Mouse (Mus musculus): ENCODE results near the gene Insl6.

Insl6 gene

DNA sequence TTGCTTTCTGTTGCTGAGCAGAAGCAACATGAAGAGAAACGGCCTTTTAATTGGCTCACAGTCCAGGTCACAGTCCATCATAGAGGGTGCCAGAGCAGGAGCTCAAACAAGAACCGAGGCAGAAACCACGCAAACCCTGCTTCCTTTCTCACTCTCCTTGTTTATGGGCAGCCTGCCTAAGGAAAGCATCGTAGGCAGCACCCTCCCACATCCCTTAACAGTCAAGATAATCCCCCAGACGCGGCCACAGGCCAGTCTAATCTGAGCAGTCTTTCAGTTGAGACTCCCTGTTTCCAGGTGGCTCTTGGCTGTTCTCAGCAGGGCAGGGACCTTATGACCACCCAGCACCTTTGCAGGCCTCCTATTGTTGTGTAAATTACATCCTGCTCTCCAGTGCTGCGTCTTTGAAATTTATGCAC, 39.7 kb downstream of the Insl6 start:
- no peak for DNase-seq

DNA sequence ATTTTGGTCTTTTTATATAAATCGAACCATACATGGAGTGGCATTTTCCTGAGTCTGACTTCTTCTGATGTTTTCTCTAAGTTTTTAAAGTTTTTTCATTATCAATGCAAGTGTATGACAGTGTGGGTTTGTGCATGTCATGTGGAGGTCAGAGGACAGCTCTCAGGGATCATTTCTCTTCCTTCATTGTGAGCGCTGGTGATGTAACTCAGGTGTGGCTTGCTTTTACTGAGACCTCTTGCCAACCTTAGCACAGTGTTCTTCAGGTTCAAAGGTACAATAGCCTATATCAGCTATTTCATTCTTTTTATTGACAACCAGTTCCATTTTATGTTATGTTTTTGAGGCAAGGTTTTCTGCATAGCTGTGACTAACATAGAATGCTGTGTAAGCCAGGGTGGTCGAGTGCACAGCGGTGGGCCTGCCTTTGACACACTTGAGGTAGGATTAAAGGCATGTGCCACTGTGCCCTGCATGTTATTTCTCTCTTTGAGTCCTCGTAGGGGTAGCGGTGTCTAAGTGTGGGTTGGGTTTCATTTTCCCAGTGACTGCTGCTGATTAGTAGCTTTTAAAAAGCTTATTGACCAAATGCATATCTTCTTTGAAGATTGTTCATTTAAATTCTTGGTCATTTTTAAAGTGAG, 46.1 kb downstream of the Insl6 start:
- no peak for DNase-seq

DNA sequence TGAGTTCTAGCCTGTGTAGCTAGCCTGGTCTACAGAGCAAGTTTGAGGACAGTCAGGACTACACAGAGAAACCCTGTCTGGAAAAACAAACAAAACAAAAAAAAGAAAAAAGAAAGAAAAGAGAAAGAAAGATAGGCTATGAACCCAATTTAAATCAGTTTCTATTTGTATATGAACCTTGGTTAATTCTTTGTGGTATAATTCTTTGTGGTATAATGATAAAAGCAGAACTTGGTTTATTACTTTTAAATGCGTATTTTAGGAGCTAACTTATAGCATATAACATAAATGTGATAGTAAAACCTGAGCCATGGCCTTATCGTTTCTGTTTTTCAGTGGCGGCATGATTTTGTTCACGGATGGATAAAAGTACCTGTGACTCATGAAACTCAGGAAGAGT, 48.7 kb downstream of the Insl6 start:
- DNase-seq: no peak

DNA sequence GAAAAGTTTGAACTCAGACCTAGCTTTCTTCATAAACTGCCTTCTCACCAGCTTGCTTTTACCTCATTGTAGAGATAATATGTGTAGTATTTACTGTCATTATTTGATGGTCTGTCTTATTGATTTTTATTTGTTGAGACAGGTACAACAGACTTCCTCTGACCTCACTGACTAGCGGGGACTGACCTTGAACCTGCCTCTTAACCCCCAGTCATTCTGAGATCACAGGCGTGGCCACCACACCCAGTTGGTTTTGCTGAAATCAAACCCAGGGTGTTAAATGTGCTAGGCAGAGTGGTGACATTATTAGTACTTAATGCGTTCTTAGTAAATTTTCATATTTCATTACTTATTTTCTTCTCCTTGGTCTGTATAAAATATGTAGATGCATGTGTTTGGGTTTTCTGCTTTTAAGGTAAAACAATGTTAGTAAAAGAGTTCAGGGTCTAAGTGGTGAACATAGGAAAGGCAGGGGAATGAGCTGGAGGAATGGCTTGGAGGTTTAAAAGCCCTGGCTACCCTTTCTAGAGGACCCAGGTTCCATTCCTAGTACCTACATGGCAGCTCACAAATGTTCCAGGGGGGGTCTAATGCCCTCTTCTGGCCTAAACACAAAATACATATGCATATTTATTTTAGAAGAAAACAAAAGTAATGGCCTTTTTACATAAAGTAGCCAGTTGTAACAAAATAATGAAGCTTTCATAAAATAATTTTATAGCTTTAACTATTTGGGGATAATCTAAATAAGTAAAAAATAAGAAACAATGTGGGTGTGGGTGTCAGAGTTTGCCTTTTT, 52.9 kb downstream of the Insl6 start:
- DNase-seq: no peak
